Mouse (Mus musculus): Measurements from ENCODE around the gene Olfr193. TPM values are rescaled to one million over a fixed set of nuclear protein-coding genes. Genes with fewer than 3 reads are reported as not detected.
"Not testable (repeated sequence)": the region's sequence is repeated elsewhere in the genome, so short reads cannot be mapped to it uniquely, and the experiment has no call there.

Olfr193 gene
- polyA plus RNA-seq (2015; fragmentation: Nextera tagmentation; extraction: Ambion mirVana): not detected in 2 replicates

- no peak within 1 kb of the TSS for H3K9ac ChIP-seq
- ATAC-seq (replicated peaks; ENCODE audit: low FRiP score): no peak
- 86% methylated on average over 1 of the region's 1 CpGs for WGBS
- H3K27me3 ChIP-seq: no peaks in the 10 kb centered on the region
- H3K4me2 ChIP-seq: no peak within 1 kb of the TSS
- H3K9me3 ChIP-seq (replicated peaks): 0 out of 2 replicates have a peak, but pooled peaks cover 2% of the 10 kb centered on the region
- no peaks in the 10 kb centered on the region for H3K36me3 ChIP-seq
- no peaks in the 10 kb centered on the region for H3K4me1 ChIP-seq
- H3K4me3 ChIP-seq (replicated peaks): no peak within 1 kb of the TSS
- no peak within 1 kb of the TSS for H3K27ac ChIP-seq
Observed at GRCm38 (mm10) chr16:59111781-59112180, at the start of gene Olfr193. TSS of gene Olfr193 (minus strand) at chr16:59111881.

DNA sequence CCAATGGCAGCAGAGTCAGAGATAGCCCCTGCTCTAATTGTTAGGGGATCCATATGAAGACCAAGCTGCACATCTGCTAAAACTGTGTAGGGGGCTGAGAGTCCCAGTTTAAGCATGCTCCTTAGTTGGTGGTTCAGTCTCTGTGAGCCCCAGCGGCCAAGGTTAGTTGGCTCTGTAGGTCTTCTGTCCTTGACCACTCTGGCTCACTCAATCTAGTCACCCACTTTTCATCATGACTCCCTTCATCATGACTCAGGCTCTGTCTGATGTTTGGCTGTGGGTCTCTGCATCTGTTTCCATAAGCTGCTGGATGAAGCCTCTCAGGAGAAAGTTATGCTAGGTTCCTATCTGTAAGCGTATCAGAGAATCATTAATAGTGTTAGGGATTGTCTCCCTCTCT, 40.3 kb upstream of the Olfr193 start:
- Histone ChIP-seq H3K4me1 (no peaks in the 10 kb centered on the region), H3K27ac (no peak overlapping the region), H3K9ac (no peak overlapping the region), H3K4me3 (replicated peaks) (no peak overlapping the region), H3K4me2 (no peak overlapping the region), H3K36me3 (no peaks in the 10 kb centered on the region), H3K27me3 (no peaks in the 10 kb centered on the region), H3K9me3 (replicated peaks) (no peaks in the 10 kb centered on the region)
- no peak for ATAC-seq (replicated peaks; ENCODE audit: low FRiP score)
- 89% methylated on average over 2 of the region's 2 CpGs for WGBS

- H3K9ac ChIP-seq: no peak within 1 kb of the TSS
- H3K4me3 ChIP-seq (replicated peaks): no peak within 1 kb of the TSS
- no peak for ATAC-seq (replicated peaks; ENCODE audit: low FRiP score)
- H3K27ac ChIP-seq: no peak within 1 kb of the TSS
- no peaks in the 10 kb centered on the region for H3K9me3 ChIP-seq (replicated peaks)
- no peaks in the 10 kb centered on the region for H3K36me3 ChIP-seq
- whole genome bisulfite sequencing: 98% methylated on average over 1 of the region's 1 CpGs
- H3K4me1 ChIP-seq: no peaks in the 10 kb centered on the region
- H3K4me2 ChIP-seq: no peak within 1 kb of the TSS
- H3K27me3 ChIP-seq: no peaks in the 10 kb centered on the region
Observed at GRCm38 (mm10) chr16:59146746-59147145, 35.1 kb upstream of the Olfr193 start, which contains the start of gene Olfr195. TSS of gene Olfr195 (plus strand) at chr16:59147046.

DNA sequence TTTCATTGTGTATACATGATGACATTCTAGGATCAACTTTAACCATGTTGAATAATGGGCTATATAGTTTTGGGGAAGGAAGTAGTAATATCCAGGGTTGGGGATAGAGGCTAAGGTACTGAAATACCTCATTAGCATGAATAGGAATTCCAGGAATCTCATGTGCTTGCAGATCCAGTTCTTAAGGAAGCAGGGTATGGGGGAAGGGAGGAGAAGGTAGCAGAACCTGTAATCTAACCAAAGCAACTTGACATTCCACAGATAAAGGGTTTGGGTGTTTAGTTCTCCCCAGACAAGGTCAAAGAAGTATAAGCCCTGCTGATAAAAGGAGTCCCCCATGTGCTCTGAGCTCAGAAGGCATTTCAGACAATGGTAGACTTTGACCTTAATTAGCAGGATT, 29.4 kb upstream of the Olfr193 start:
- no peaks in the 10 kb centered on the region for H3K36me3 ChIP-seq
- H3K4me3 ChIP-seq (replicated peaks): no peak overlapping the region
- ATAC-seq (replicated peaks; ENCODE audit: low FRiP score): no peak
- no peaks in the 10 kb centered on the region for H3K27me3 ChIP-seq
- no peaks in the 10 kb centered on the region for H3K4me1 ChIP-seq
- H3K4me2 ChIP-seq: no peak overlapping the region
- no peaks in the 10 kb centered on the region for H3K9me3 ChIP-seq (replicated peaks)
- no peak overlapping the region for H3K27ac ChIP-seq
- no peak overlapping the region for H3K9ac ChIP-seq

DNA sequence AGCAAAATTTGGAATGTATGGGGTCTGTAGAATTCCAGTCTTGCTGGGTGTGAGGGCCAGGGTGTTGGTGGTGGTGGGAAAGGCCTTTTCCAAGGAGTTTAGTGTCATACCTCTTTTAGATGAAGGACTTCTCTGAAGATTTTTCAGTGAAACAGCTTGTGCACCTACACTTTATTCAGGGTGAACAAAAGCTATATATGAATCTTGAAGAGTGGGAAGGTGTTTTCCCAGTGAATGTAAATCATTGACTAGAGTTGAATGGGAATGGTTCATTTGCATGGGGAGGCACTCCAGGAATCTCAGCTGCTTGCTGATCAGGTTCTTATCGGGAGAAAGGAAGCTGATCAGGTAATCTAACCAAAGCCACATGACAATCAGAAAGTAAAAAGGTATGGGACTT, 19.1 kb upstream of the Olfr193 start:
- Histone ChIP-seq H3K9ac (no peak overlapping the region), H3K36me3 (no peaks in the 10 kb centered on the region), H3K27me3 (no peaks in the 10 kb centered on the region), H3K4me2 (no peak overlapping the region), H3K4me1 (no peaks in the 10 kb centered on the region), H3K9me3 (replicated peaks) (no peaks in the 10 kb centered on the region), H3K4me3 (replicated peaks) (no peak overlapping the region), H3K27ac (no peak overlapping the region)
- ATAC-seq (replicated peaks; ENCODE audit: low FRiP score): no peak
- 91% methylated on average over 1 of the region's 1 CpGs for WGBS

DNA sequence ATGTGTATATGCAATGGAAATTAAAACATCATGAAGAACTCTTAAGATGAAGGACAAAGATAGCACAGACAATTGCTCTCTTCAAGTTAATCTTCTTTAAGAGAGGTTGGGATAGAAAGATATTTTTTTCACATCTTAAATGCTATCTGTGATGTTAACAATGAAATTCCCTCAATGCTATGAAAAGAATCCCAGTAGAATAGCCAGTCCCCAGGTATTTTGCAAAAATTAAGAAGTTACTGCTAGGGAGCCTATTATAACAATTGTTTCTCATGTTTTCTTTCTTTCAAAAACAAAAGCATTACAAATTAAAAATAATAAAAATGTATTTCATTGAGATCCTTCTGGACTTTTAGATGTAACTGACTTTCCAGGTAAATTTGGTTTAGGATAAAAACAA, 9.3 kb upstream of the Olfr193 start, which contains the start of gene Olfr194:
Olfr194 (minus strand) TSS at position 101 of the 400 bp plus-strand sequence.
- H3K9me3 ChIP-seq (replicated peaks): 0 out of 2 replicates have a peak, but pooled peaks cover 2% of the 10 kb centered on the region
- H3K27me3 ChIP-seq: no peaks in the 10 kb centered on the region
- H3K27ac ChIP-seq: no peak within 1 kb of the TSS

DNA sequence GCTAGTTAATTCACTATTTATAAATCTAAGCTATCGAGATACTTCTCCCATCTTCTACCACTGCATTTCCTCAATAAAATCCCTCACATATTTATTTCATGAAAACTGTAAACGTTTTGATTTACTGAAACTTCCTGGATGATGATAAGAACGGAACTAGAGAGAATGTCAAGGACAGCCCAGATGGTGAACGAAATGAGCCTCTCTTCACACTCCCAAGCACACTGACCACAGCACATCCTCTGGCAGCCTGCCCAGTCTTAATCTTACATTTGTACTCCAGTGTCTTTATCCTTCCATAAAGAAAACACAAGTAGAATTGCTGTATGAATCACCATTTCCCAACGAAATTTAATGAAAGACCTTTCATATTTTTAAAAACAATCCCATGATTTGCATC, 3.2 kb downstream of the Olfr193 start:
- not testable (repeated sequence) for H3K36me3 ChIP-seq; ATAC-seq (replicated peaks; ENCODE audit: low FRiP score); H3K4me1 ChIP-seq; H3K9ac ChIP-seq; H3K27me3 ChIP-seq; H3K9me3 ChIP-seq (replicated peaks); H3K4me2 ChIP-seq; H3K27ac ChIP-seq; H3K4me3 ChIP-seq (replicated peaks)
- 52% methylated on average over 5 of the region's 5 CpGs for WGBS

More for the DNA sequence above, 9.3 kb upstream of the Olfr193 start, which contains the start of gene Olfr194:
- H3K4me2 ChIP-seq: no peak within 1 kb of the TSS
- no peak for ATAC-seq (replicated peaks; ENCODE audit: low FRiP score)
- H3K36me3 ChIP-seq: no peaks in the 10 kb centered on the region
- H3K4me1 ChIP-seq: no peaks in the 10 kb centered on the region
- no peak within 1 kb of the TSS for H3K4me3 ChIP-seq (replicated peaks)
- H3K9ac ChIP-seq: no peak within 1 kb of the TSS

DNA sequence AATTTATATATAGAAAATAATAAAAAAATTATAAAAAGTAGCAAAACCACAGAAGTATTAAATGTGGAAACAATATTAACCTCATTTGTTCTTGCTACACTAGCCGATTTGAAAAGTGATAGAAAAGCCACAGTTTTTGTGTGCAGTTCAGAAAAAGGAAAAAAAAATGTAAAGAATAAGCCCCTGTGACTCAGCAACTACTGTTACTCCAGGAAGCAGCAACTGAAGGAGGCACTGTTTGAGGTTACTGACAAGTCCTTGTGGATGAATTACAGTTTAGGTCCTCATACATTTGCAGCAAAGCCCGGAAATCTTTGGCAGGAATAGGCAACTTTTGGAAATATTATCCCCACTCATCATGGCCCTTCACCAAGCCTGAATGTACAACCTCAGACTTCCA, 6.4 kb downstream of the Olfr193 start:
- Histone ChIP-seq H3K4me3 (replicated peaks) (no peak overlapping the region), H3K9ac (no peak overlapping the region), H3K9me3 (replicated peaks) (no peaks in the 10 kb centered on the region), H3K27me3 (no peaks in the 10 kb centered on the region), H3K4me1 (no peaks in the 10 kb centered on the region), H3K4me2 (no peak overlapping the region), H3K27ac (no peak overlapping the region), H3K36me3 (no peaks in the 10 kb centered on the region)
- no peak for ATAC-seq (replicated peaks; ENCODE audit: low FRiP score)
- 79% methylated on average over 2 of the region's 2 CpGs for WGBS

GRCm38 (mm10) chr16:59089722-59090121, 22.0 kb downstream of the Olfr193 start, which contains the start of gene Olfr191:
TSS of gene Olfr191 (minus strand) at chr16:59089822.
- H3K36me3 ChIP-seq; H3K4me2 ChIP-seq; H3K4me3 ChIP-seq (replicated peaks); H3K27me3 ChIP-seq; H3K27ac ChIP-seq; H3K4me1 ChIP-seq; H3K9me3 ChIP-seq (replicated peaks); ATAC-seq (replicated peaks; ENCODE audit: low FRiP score); H3K9ac ChIP-seq: not testable (repeated sequence)
- 52% methylated on average over 1 of the region's 1 CpGs for WGBS

- not testable (repeated sequence) for H3K4me3 ChIP-seq (replicated peaks); H3K27me3 ChIP-seq; H3K4me1 ChIP-seq; ATAC-seq (replicated peaks; ENCODE audit: low FRiP score); H3K9me3 ChIP-seq (replicated peaks); H3K27ac ChIP-seq; H3K36me3 ChIP-seq; H3K9ac ChIP-seq; H3K4me2 ChIP-seq
- WGBS: 76% methylated on average over 2 of the region's 2 CpGs
Observed at GRCm38 (mm10) chr16:59081113-59081512, 30.6 kb downstream of the Olfr193 start.

DNA sequence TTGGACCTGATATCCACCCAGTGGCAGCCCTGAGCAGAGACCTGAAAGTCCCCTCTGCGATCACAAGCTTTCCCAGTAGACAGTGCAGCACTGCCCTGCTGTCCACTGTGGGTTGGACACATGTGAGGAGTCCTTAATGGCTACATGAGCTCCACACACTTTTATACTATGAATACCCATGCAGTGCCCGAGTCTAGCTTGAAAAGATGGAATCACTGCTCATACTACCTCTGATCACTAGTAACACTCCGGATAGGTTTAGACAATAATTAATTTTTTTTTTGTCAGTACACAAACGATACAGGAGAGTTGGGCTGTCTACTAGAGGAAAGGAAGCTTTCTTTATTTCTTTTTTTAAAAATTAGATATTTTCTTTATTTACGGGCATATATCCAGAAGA, 33.8 kb downstream of the Olfr193 start, which contains the start of gene Olfr190:
Olfr190 (minus strand) TSS at position 101 of the 400 bp plus-strand sequence.
- no peaks in the 10 kb centered on the region for H3K27me3 ChIP-seq
- WGBS: 82% methylated on average over 5 of the region's 5 CpGs
- H3K36me3 ChIP-seq: no peaks in the 10 kb centered on the region
- H3K4me2 ChIP-seq: no peak within 1 kb of the TSS
- no peak for ATAC-seq (replicated peaks; ENCODE audit: low FRiP score)
- H3K4me3 ChIP-seq (replicated peaks): no peak within 1 kb of the TSS
- no peaks in the 10 kb centered on the region for H3K4me1 ChIP-seq
- H3K9ac ChIP-seq: no peak within 1 kb of the TSS
- H3K9me3 ChIP-seq (replicated peaks): no peaks in the 10 kb centered on the region
- no peak within 1 kb of the TSS for H3K27ac ChIP-seq

- H3K9me3 ChIP-seq (replicated peaks): no peaks in the 10 kb centered on the region
- H3K27ac ChIP-seq: no peak overlapping the region
- no peak overlapping the region for H3K4me2 ChIP-seq
- no peak for ATAC-seq (replicated peaks; ENCODE audit: low FRiP score)
- H3K9ac ChIP-seq: no peak overlapping the region
- no peaks in the 10 kb centered on the region for H3K4me1 ChIP-seq
- 79% methylated on average over 1 of the region's 1 CpGs for whole genome bisulfite sequencing
- H3K36me3 ChIP-seq: no peaks in the 10 kb centered on the region
- H3K27me3 ChIP-seq: no peaks in the 10 kb centered on the region
- no peak overlapping the region for H3K4me3 ChIP-seq (replicated peaks)
Observed at GRCm38 (mm10) chr16:59073520-59073919, 38.2 kb downstream of the Olfr193 start.

GRCm38 (mm10) chr16:59071755-59072154, 39.9 kb downstream of the Olfr193 start:
- Histone ChIP-seq H3K9ac (no peak overlapping the region), H3K36me3 (no peaks in the 10 kb centered on the region), H3K4me3 (replicated peaks) (no peak overlapping the region), H3K27ac (no peak overlapping the region), H3K9me3 (replicated peaks) (no peaks in the 10 kb centered on the region), H3K27me3 (no peaks in the 10 kb centered on the region), H3K4me2 (no peak overlapping the region), H3K4me1 (no peaks in the 10 kb centered on the region)
- no peak for ATAC-seq (replicated peaks; ENCODE audit: low FRiP score)
